ENCODE assay signal across 7 mouse cellular contexts in the genomic region with DNA sequence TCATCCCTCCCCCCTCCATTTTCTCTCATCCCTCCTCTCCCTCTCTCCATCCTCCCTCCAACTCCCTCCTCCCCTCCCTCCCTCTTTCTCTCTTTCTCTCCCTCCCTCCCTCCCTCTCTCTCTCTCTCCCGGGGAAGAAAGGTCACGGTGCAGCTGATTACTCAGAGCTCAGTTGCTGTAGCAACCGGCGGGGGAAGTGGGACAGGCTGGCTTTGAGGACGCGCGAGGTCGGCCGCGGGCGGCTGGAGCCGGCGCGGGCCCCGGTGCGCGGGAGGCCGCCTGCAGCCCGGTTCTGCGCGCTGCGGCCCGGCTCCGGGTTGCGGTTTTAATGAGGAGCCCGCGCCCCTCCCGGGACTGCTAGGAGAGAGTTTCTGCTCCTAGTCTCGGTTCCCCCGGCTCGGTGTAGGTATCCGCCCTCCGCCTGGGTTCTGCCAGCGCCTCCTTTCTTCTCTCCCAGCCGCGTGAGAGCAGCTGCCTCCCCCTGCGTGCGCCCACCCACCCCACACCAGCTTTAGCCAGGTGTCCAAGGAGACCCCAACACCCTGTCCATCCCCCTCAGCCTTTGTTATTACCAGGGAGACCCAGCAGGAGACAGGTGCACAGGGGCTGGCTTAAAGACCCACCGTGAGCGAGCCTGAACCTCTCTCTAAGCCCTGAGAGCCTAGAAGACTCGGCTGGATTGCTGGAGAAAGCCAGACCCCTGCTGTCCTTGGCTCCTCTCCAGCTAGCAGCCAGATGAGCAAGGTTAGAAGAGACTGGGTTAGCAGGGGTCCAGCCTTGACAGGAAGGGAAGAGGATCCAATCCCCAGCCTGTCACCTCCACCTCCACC.
DNase-seq lines count a peak whose midpoint lies in the region; ATAC-seq and TF ChIP-seq lines count a peak whose summit lies in the region.

No protein-coding gene starts in this region.

- 1% methylated on average over 33 of the region's 41 CpGs for WGBS in limb, embryonic 14.5 days
- under 1% methylated on average over 28 of the region's 41 CpGs for WGBS in midbrain, embryonic 16.5 days

- no peaks in the 10 kb centered on the region for H3K9me3 ChIP-seq in limb, embryonic 14.5 days (ENCODE audit: control insufficient read depth, low read length)
- H3K9me3 ChIP-seq in midbrain, embryonic 16.5 days (replicated peaks; ENCODE audit: control insufficient read depth, low read length, poor library complexity, severe bottlenecking), result no peaks in the 10 kb centered on the region

- peak; percentile 80 to 84 for DNase-seq in adrenal gland, adult 18-20 months (ENCODE audit: low spot score in 2 of 2)
- peak; percentile 96 for DNase-seq in embryo, embryonic 11 days
- peak; percentile 99 for DNase-seq in heart, adult 11 months
- DNase-seq in kidney, adult 11 months, result peak; percentile 91
- peak; percentile 86 for DNase-seq in limb, embryonic 14.5 days (ENCODE audit: low spot score)
- peak; percentile 67 to 71 for DNase-seq in spleen, adult 18-20 months

- H3K36me3 ChIP-seq in limb, embryonic 14.5 days (ENCODE audit: control insufficient read depth, insufficient read depth, low read length), result no peaks in the 10 kb centered on the region
- H3K36me3 ChIP-seq in midbrain, embryonic 16.5 days (ENCODE audit: control insufficient read depth, insufficient read depth, low read length), result no peaks in the 10 kb centered on the region

- H3K27ac ChIP-seq in limb, embryonic 14.5 days (replicated peaks; ENCODE audit: low read depth, low read length), result peak overlapping the region; percentile 97
- peak overlapping the region; percentile 100 for H3K27ac ChIP-seq in midbrain, embryonic 16.5 days (ENCODE audit: low read length)

- H3K4me1 ChIP-seq in limb, embryonic 14.5 days (ENCODE audit: control insufficient read depth, insufficient read depth, low read length), result peaks cover 30% of the 10 kb centered on the region
- peaks cover 44% of the 10 kb centered on the region for H3K4me1 ChIP-seq in midbrain, embryonic 16.5 days (ENCODE audit: control insufficient read depth, insufficient read depth, low read length)

- H3K27me3 ChIP-seq in limb, embryonic 14.5 days (ENCODE audit: control insufficient read depth, insufficient read depth, low read length), result no peaks in the 10 kb centered on the region
- H3K27me3 ChIP-seq in midbrain, embryonic 16.5 days (ENCODE audit: control insufficient read depth, insufficient read depth, low read depth, low read length), result no peaks in the 10 kb centered on the region

- 0 out of 2 replicates have a peak, but pooled peaks have one; percentile 15 for TF ChIP-seq POLR2A in limb, embryonic 14.5 days (IDR thresholded peaks at IDR 0.05; ENCODE audit: borderline replicate concordance, extremely low read depth, insufficient read depth, insufficient read length)

- H3K9ac ChIP-seq in limb, embryonic 14.5 days (ENCODE audit: low read depth, low read length, severe bottlenecking), result peak overlapping the region; percentile 74
- peak overlapping the region; percentile 72 for H3K9ac ChIP-seq in midbrain, embryonic 16.5 days (ENCODE audit: low read depth, low read length)

- H3K4me2 ChIP-seq in limb, embryonic 14.5 days (replicated peaks; ENCODE audit: low read depth, low read length, severe bottlenecking), result peak overlapping the region; percentile 82
- peak overlapping the region; percentile 58 for H3K4me2 ChIP-seq in midbrain, embryonic 16.5 days (ENCODE audit: low read length)

- peak overlapping the region; percentile 43 for H3K4me3 ChIP-seq in limb, embryonic 14.5 days (replicated peaks; ENCODE audit: low read length)
- peak overlapping the region; percentile 20 for H3K4me3 ChIP-seq in midbrain, embryonic 16.5 days (ENCODE audit: low read depth, low read length)

- peak; percentile 87 for ATAC-seq in limb, embryonic 14.5 days (ENCODE audit: low FRiP score, low read depth)
- peak; percentile 87 for ATAC-seq in midbrain, embryonic 16.5 days

Comparison
In these comparisons a context has a peak if more than half of its experiments do, and no peak if none do; other contexts are left out.
1. Peak in every context shown above with its lines: DNase-seq, ATAC-seq, H3K4me3 ChIP-seq and H3K27ac ChIP-seq.